Mouse (Mus musculus): ENCODE results near the gene Racgap1. TPM values are rescaled to one million over a fixed set of nuclear protein-coding genes. Genes with fewer than 3 reads are reported as not detected.

Racgap1 gene
- polyA plus RNA-seq (2016; fragmentation: Nextera tagmentation; extraction: Ambion mirVana) = 139 and 143 TPM in 2 replicates

GRCm38 (mm10) chr15:99651163-99651872 is at the start of gene Racgap1:
Racgap1 (minus strand) TSS chr15:99651656.
- peak; percentile 95 for ATAC-seq (ENCODE audit: insufficient number of reproducible peaks, insufficient read depth, low FRiP score, low TSS enrichment, low read depth)

GRCm38 (mm10) chr15:99700219-99701106 is 49.0 kb upstream of the Racgap1 start:
- Histone ChIP-seq H3K4me2 (no peak overlapping the region), H3K4me1 (replicated peaks) (peaks cover 27% of the 10 kb centered on the region), H3K9me3 (no peaks in the 10 kb centered on the region), H3K4me3 (replicated peaks) (no peak overlapping the region), H3K9ac (replicated peaks) (no peak overlapping the region; the same call in 1 of the 2 replicates), H3K27me3 (peaks cover 32% of the 10 kb centered on the region), H3K36me3 (peaks cover 21% of the 10 kb centered on the region), H3K27ac (no peak overlapping the region)
- 86% methylated on average over 18 of the region's 18 CpGs for WGBS
- ATAC-seq (ENCODE audit: insufficient number of reproducible peaks, insufficient read depth, low FRiP score, low TSS enrichment, low read depth) = no peak

More at GRCm38 (mm10) chr15:99651163-99651872, at the start of gene Racgap1:
- Histone ChIP-seq H3K4me1 (replicated peaks) (peaks cover 47% of the 10 kb centered on the region), H3K4me2 (peak within 1 kb of the TSS; percentile 74), H3K27ac (0 out of 2 replicates have a peak within 1 kb of the TSS, but pooled peaks have one; percentile 41), H3K9me3 (no peaks in the 10 kb centered on the region), H3K36me3 (no peaks in the 10 kb centered on the region), H3K9ac (replicated peaks) (peak within 1 kb of the TSS; percentile 79), H3K27me3 (peaks cover 40% of the 10 kb centered on the region), H3K4me3 (replicated peaks) (peak within 1 kb of the TSS; percentile 86)
- under 1% methylated on average over 67 of the region's 68 CpGs for WGBS

GRCm38 (mm10) chr15:99699715-99700114 is 48.3 kb upstream of the Racgap1 start:
- no peak overlapping the region for H3K4me3 ChIP-seq (replicated peaks)
- H3K27me3 ChIP-seq = peaks cover 34% of the 10 kb centered on the region
- ATAC-seq (ENCODE audit: insufficient number of reproducible peaks, insufficient read depth, low FRiP score, low TSS enrichment, low read depth) = no peak
- WGBS = 82% methylated on average over 10 of the region's 10 CpGs
- no peak overlapping the region for H3K4me2 ChIP-seq
- no peak overlapping the region; the same call in 1 of the 2 replicates for H3K9ac ChIP-seq (replicated peaks)
- peaks cover 24% of the 10 kb centered on the region for H3K4me1 ChIP-seq (replicated peaks)
- no peak overlapping the region for H3K27ac ChIP-seq
- peaks cover 16% of the 10 kb centered on the region for H3K36me3 ChIP-seq
- no peaks in the 10 kb centered on the region for H3K9me3 ChIP-seq

- no peak overlapping the region for H3K9ac ChIP-seq (replicated peaks)
- peaks cover 13% of the 10 kb centered on the region for H3K4me1 ChIP-seq (replicated peaks)
- ATAC-seq (ENCODE audit: insufficient number of reproducible peaks, insufficient read depth, low FRiP score, low TSS enrichment, low read depth) = no peak
- H3K4me2 ChIP-seq = no peak overlapping the region
- no peaks in the 10 kb centered on the region for H3K9me3 ChIP-seq
- peaks cover 5% of the 10 kb centered on the region for H3K36me3 ChIP-seq
- no peak overlapping the region for H3K27ac ChIP-seq
- H3K27me3 ChIP-seq = peaks cover 39% of the 10 kb centered on the region
- no peak overlapping the region for H3K4me3 ChIP-seq (replicated peaks)
- WGBS = 33% methylated on average over 19 of the region's 20 CpGs
Observed at GRCm38 (mm10) chr15:99698533-99699085, 47.2 kb upstream of the Racgap1 start.

GRCm38 (mm10) chr15:99697309-99697708 is 45.9 kb upstream of the Racgap1 start:
- no peak overlapping the region for H3K4me2 ChIP-seq
- H3K36me3 ChIP-seq = no peaks in the 10 kb centered on the region
- no peaks in the 10 kb centered on the region for H3K9me3 ChIP-seq
- no peak for ATAC-seq (ENCODE audit: insufficient number of reproducible peaks, insufficient read depth, low FRiP score, low TSS enrichment, low read depth)
- WGBS = 20% methylated on average over 2 of the region's 2 CpGs
- H3K4me1 ChIP-seq (replicated peaks) = 0 out of 2 replicates have a peak, but pooled peaks cover 4% of the 10 kb centered on the region
- no peak overlapping the region for H3K4me3 ChIP-seq (replicated peaks)
- no peak overlapping the region for H3K9ac ChIP-seq (replicated peaks)
- H3K27me3 ChIP-seq = peaks cover 48% of the 10 kb centered on the region
- no peak overlapping the region for H3K27ac ChIP-seq

- H3K27me3 ChIP-seq = peaks cover 53% of the 10 kb centered on the region
- no peak for ATAC-seq (ENCODE audit: insufficient number of reproducible peaks, insufficient read depth, low FRiP score, low TSS enrichment, low read depth)
- H3K27ac ChIP-seq = no peak overlapping the region
- no peaks in the 10 kb centered on the region for H3K36me3 ChIP-seq
- 49% methylated on average over 9 of the region's 9 CpGs for WGBS
- H3K4me2 ChIP-seq = no peak overlapping the region
- H3K9me3 ChIP-seq = no peaks in the 10 kb centered on the region
- H3K4me1 ChIP-seq (replicated peaks) = peaks cover 11% of the 10 kb centered on the region; the same call in 1 of the 2 replicates
- H3K4me3 ChIP-seq (replicated peaks) = no peak overlapping the region
- 0 out of 2 replicates have a peak overlapping the region, but pooled peaks have one; percentile 14 for H3K9ac ChIP-seq (replicated peaks)
Observed at GRCm38 (mm10) chr15:99691976-99692375, 40.5 kb upstream of the Racgap1 start.

GRCm38 (mm10) chr15:99690924-99691323 is 39.5 kb upstream of the Racgap1 start:
- Histone ChIP-seq H3K4me1 (replicated peaks) (peaks cover 11% of the 10 kb centered on the region; the same call in 1 of the 2 replicates), H3K4me3 (replicated peaks) (no peak overlapping the region), H3K27ac (no peak overlapping the region), H3K9ac (replicated peaks) (no peak overlapping the region), H3K36me3 (no peaks in the 10 kb centered on the region), H3K9me3 (no peaks in the 10 kb centered on the region), H3K27me3 (peaks cover 43% of the 10 kb centered on the region), H3K4me2 (no peak overlapping the region)
- WGBS = 24% methylated on average over 4 of the region's 4 CpGs
- ATAC-seq (ENCODE audit: insufficient number of reproducible peaks, insufficient read depth, low FRiP score, low TSS enrichment, low read depth) = no peak

GRCm38 (mm10) chr15:99688712-99689111 is 37.3 kb upstream of the Racgap1 start:
- Histone ChIP-seq H3K4me1 (replicated peaks) (peaks cover 11% of the 10 kb centered on the region; the same call in 1 of the 2 replicates), H3K4me2 (no peak overlapping the region), H3K4me3 (replicated peaks) (no peak overlapping the region), H3K9ac (replicated peaks) (no peak overlapping the region), H3K9me3 (no peaks in the 10 kb centered on the region), H3K27ac (no peak overlapping the region), H3K27me3 (peaks cover 36% of the 10 kb centered on the region), H3K36me3 (no peaks in the 10 kb centered on the region)
- WGBS = 4% methylated on average over 4 of the region's 4 CpGs
- ATAC-seq (ENCODE audit: insufficient number of reproducible peaks, insufficient read depth, low FRiP score, low TSS enrichment, low read depth) = no peak

GRCm38 (mm10) chr15:99684156-99684555 is 32.7 kb upstream of the Racgap1 start:
- Histone ChIP-seq H3K4me3 (replicated peaks) (no peak overlapping the region), H3K4me1 (replicated peaks) (no peaks in the 10 kb centered on the region), H3K36me3 (no peaks in the 10 kb centered on the region), H3K27ac (no peak overlapping the region), H3K9ac (replicated peaks) (no peak overlapping the region), H3K4me2 (no peak overlapping the region), H3K9me3 (no peaks in the 10 kb centered on the region), H3K27me3 (0 out of 2 replicates have a peak, but pooled peaks cover 5% of the 10 kb centered on the region)
- 94% methylated on average over 5 of the region's 5 CpGs for WGBS
- no peak for ATAC-seq (ENCODE audit: insufficient number of reproducible peaks, insufficient read depth, low FRiP score, low TSS enrichment, low read depth)

GRCm38 (mm10) chr15:99682880-99683279 is 31.4 kb upstream of the Racgap1 start:
- Histone ChIP-seq H3K4me2 (no peak overlapping the region), H3K27me3 (peaks cover 4% of the 10 kb centered on the region; the same call in 1 of the 2 replicates), H3K9ac (replicated peaks) (no peak overlapping the region), H3K36me3 (no peaks in the 10 kb centered on the region), H3K4me1 (replicated peaks) (peaks cover 6% of the 10 kb centered on the region; the same call in 1 of the 2 replicates), H3K9me3 (no peaks in the 10 kb centered on the region), H3K27ac (no peak overlapping the region), H3K4me3 (replicated peaks) (no peak overlapping the region)
- ATAC-seq (ENCODE audit: insufficient number of reproducible peaks, insufficient read depth, low FRiP score, low TSS enrichment, low read depth) = no peak
- WGBS = 91% methylated on average over 7 of the region's 7 CpGs

- H3K27me3 ChIP-seq = peaks cover 17% of the 10 kb centered on the region; the same call in 1 of the 2 replicates
- H3K9ac ChIP-seq (replicated peaks) = no peak overlapping the region
- no peaks in the 10 kb centered on the region for H3K9me3 ChIP-seq
- 54% methylated on average over 7 of the region's 7 CpGs for WGBS
- H3K27ac ChIP-seq = no peak overlapping the region
- no peak overlapping the region for H3K4me2 ChIP-seq
- H3K4me3 ChIP-seq (replicated peaks) = no peak overlapping the region
- no peak for ATAC-seq (ENCODE audit: insufficient number of reproducible peaks, insufficient read depth, low FRiP score, low TSS enrichment, low read depth)
- H3K36me3 ChIP-seq = no peaks in the 10 kb centered on the region
- peaks cover 13% of the 10 kb centered on the region for H3K4me1 ChIP-seq (replicated peaks)
Observed at GRCm38 (mm10) chr15:99679008-99679407, 27.6 kb upstream of the Racgap1 start.

Measured in limb, embryonic 12.5 days (tissue).